Mouse (Mus musculus) forebrain, embryonic 10.5 days (tissue): ENCODE data around the gene Pxn. TPM values are rescaled to one million over a fixed set of nuclear protein-coding genes. Genes with fewer than 3 reads are reported as not detected.

Source experiments
- DNase-seq: peaks from one replicate; pipeline ENCODE4 v3.0.0-alpha.2; 2017; ENCODE audit warnings: low spot score; ENCODE audit errors: extremely low spot score
- H3K27ac ChIP-seq: fragments of 300-500 bp; sonication (generic); 2 replicates; pipeline ENCODE4 v1.5.1; 2016; ENCODE audit warnings: mild to moderate bottlenecking
- H3K27me3 ChIP-seq: fragments of 300-500 bp; sonication (generic); 2 replicates; pipeline ENCODE4 v1.6.1; 2016; ENCODE audit warnings: mild to moderate bottlenecking; ENCODE audit not compliant: poor library complexity, severe bottlenecking
- H3K36me3 ChIP-seq: fragments of 300-500 bp; sonication (generic); replicated peaks from 2 replicates; pipeline ENCODE4 v1.6.1; 2016; ENCODE audit warnings: mild to moderate bottlenecking, moderate library complexity
- H3K4me1 ChIP-seq: fragments of 300-500 bp; sonication (generic); 2 replicates; pipeline ENCODE4 v1.6.1; 2016
- H3K4me3 ChIP-seq: fragments of 300-500 bp; sonication (generic); 2 replicates; pipeline ENCODE4 v1.5.1; 2016; ENCODE audit warnings: mild to moderate bottlenecking, moderate library complexity
- H3K9me3 ChIP-seq: fragments of 300-500 bp; sonication (generic); 2 replicates; pipeline ENCODE4 v1.6.1; 2016; ENCODE audit warnings: mild to moderate bottlenecking, moderate library complexity
- WGBS: fragments of 180-500 bp; shearing (Covaris S2); methylation state at CpG from one replicate; pipeline ENCODE4 v1.1.7; 2016; 5-methylcytosine and 5-hydroxymethylcytosine counted together
- polyA plus RNA-seq: library from polyadenylated mRNA; unstranded; fragments of >200 nt; fragmentation: Nextera tagmentation; extraction: Ambion mirVana; gene quantifications from 2 replicates; pipeline ENCODE4 v1.2.1, GENCODE M21; 2016

Pxn gene
- polyA plus RNA-seq, 1 experiment from 2014 or later, result 34.3 TPM

GRCm38 (mm10) chr5:115543509-115544253, 37.2 kb downstream of the Pxn start:
- peak overlapping the region; percentile 9; the same call in 1 of the 2 replicates for H3K4me3 ChIP-seq
- H3K9me3 ChIP-seq, result no peaks in the 10 kb centered on the region
- DNase-seq, result no peak
- H3K27me3 ChIP-seq, result no peaks in the 10 kb centered on the region
- peaks cover 64% of the 10 kb centered on the region for H3K4me1 ChIP-seq
- 71% methylated on average over 17 of the region's 17 CpGs for WGBS
- peak overlapping the region; percentile 60 for H3K27ac ChIP-seq
- H3K36me3 ChIP-seq, result peaks cover 45% of the 10 kb centered on the region

- H3K36me3 ChIP-seq, result peaks cover 56% of the 10 kb centered on the region
- H3K27ac ChIP-seq, result peak overlapping the region; percentile 60; the same call in 1 of the 2 replicates
- WGBS, result 57% methylated on average over 18 of the region's 18 CpGs
- no peaks in the 10 kb centered on the region for H3K27me3 ChIP-seq
- peaks cover 58% of the 10 kb centered on the region for H3K4me1 ChIP-seq
- no peak overlapping the region for H3K4me3 ChIP-seq
- no peak for DNase-seq
- H3K9me3 ChIP-seq, result no peaks in the 10 kb centered on the region
These were observed 38.2 kb downstream of the Pxn start for GRCm38 (mm10) chr5:115544655-115545185.

GRCm38 (mm10) chr5:115545636-115546035, 39.2 kb downstream of the Pxn start:
- WGBS, result 93% methylated on average over 14 of the region's 14 CpGs
- DNase-seq, result no peak
- H3K4me3 ChIP-seq, result no peak overlapping the region
- no peaks in the 10 kb centered on the region for H3K27me3 ChIP-seq
- peaks cover 63% of the 10 kb centered on the region for H3K4me1 ChIP-seq
- no peaks in the 10 kb centered on the region for H3K9me3 ChIP-seq
- H3K27ac ChIP-seq, result no peak overlapping the region
- peaks cover 63% of the 10 kb centered on the region for H3K36me3 ChIP-seq

GRCm38 (mm10) chr5:115546536-115546935, 40.1 kb downstream of the Pxn start:
- no peak for DNase-seq
- peaks cover 71% of the 10 kb centered on the region for H3K4me1 ChIP-seq
- H3K27me3 ChIP-seq, result no peaks in the 10 kb centered on the region
- peak overlapping the region; percentile 77 for H3K27ac ChIP-seq
- no peaks in the 10 kb centered on the region for H3K9me3 ChIP-seq
- 65% methylated on average over 11 of the region's 11 CpGs for WGBS
- H3K36me3 ChIP-seq, result peaks cover 68% of the 10 kb centered on the region
- no peak overlapping the region for H3K4me3 ChIP-seq

DNA sequence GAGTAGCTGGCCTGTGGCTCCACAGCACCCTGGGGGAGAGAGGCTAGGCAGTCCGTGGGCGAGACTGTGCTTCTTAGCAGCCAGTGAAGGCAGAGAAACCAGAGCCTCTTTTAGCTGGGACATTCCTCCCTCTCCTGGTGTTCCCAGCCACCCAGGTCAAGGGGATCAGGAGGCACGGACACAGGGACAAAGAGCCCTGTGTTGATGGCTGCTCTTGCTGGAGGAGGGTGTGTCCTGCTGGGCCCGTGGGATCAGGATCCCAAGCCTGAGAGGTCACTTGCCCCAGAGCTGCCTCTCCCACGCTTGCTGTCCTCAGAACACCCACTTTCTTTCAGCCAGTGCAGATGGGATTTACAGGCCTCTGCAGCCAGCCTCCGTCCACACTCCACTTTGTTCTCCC, 40.5 kb downstream of the Pxn start:
- peaks cover 74% of the 10 kb centered on the region for H3K4me1 ChIP-seq

DNA sequence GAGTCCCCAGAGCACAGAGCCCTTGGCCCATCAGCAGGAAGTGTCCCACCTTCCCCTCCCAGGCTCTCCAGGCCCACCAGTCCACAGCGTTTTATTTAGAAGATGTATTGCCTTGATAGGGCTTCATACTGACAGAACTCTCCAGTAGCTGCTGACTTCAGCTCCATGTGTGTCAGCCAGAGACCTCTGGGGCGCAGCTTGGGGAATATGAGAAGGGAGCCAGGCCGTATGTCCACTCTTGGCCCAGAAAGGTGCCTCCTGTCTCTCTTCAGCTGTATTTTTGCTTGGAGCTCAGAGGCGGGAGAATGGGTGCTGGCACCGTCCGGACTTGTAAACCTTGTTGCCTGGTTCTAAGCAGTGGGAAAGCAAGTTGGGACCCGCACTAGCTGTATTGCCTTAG, 40.9 kb downstream of the Pxn start:
- peaks cover 70% of the 10 kb centered on the region for H3K4me1 ChIP-seq
- H3K9me3 ChIP-seq, result no peaks in the 10 kb centered on the region
- peaks cover 77% of the 10 kb centered on the region for H3K36me3 ChIP-seq
- WGBS, result 84% methylated on average over 7 of the region's 7 CpGs
- H3K27ac ChIP-seq, result peak overlapping the region; percentile 77
- no peak for DNase-seq
- H3K27me3 ChIP-seq, result no peaks in the 10 kb centered on the region
- no peak overlapping the region for H3K4me3 ChIP-seq

More for the DNA sequence above, 40.5 kb downstream of the Pxn start:
- no peaks in the 10 kb centered on the region for H3K9me3 ChIP-seq
- H3K36me3 ChIP-seq, result peaks cover 72% of the 10 kb centered on the region
- no peak overlapping the region for H3K4me3 ChIP-seq
- H3K27ac ChIP-seq, result peak overlapping the region; percentile 77
- no peaks in the 10 kb centered on the region for H3K27me3 ChIP-seq
- 20% methylated on average over 6 of the region's 6 CpGs for WGBS
- DNase-seq, result no peak

GRCm38 (mm10) chr5:115548501-115549285, 42.2 kb downstream of the Pxn start:
- Histone ChIP-seq H3K9me3 (no peaks in the 10 kb centered on the region), H3K4me3 (no peak overlapping the region), H3K4me1 (peaks cover 57% of the 10 kb centered on the region), H3K27ac (no peak overlapping the region), H3K27me3 (no peaks in the 10 kb centered on the region), H3K36me3 (peaks cover 89% of the 10 kb centered on the region)
- 91% methylated on average over 18 of the region's 18 CpGs for WGBS
- no peak for DNase-seq

GRCm38 (mm10) chr5:115550482-115551005, 44.1 kb downstream of the Pxn start:
- H3K9me3 ChIP-seq, result no peaks in the 10 kb centered on the region
- 0 out of 2 replicates have a peak overlapping the region, but pooled peaks have one; percentile 21 for H3K27ac ChIP-seq
- H3K4me1 ChIP-seq, result peaks cover 39% of the 10 kb centered on the region
- no peak for DNase-seq
- no peaks in the 10 kb centered on the region for H3K27me3 ChIP-seq
- peaks cover 88% of the 10 kb centered on the region for H3K36me3 ChIP-seq
- no peak overlapping the region for H3K4me3 ChIP-seq
- 83% methylated on average over 11 of the region's 11 CpGs for WGBS

DNA sequence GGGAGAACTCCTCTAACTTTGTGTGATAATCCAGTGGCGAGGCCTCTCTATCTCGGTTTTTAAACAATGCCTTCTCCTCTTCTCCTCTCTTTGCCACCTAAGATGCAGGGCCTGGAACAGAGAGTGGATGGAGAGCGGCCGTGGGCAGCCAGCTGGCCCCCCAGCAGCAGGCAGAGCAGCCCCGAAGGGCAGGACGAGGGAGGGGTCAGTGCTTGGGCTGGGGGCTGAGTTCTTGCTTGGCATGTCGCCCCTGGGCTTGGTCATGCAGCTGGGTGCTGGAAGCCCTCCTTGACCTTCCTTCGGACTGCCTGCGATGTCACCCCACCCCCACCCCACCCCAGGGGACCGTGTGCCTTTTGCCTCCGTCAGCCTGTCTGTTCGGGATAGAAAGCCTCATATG, 44.9 kb downstream of the Pxn start:
- H3K27me3 ChIP-seq, result no peaks in the 10 kb centered on the region
- H3K4me3 ChIP-seq, result no peak overlapping the region
- H3K36me3 ChIP-seq, result peaks cover 79% of the 10 kb centered on the region
- no peak for DNase-seq
- H3K4me1 ChIP-seq, result peaks cover 34% of the 10 kb centered on the region
- H3K27ac ChIP-seq, result 0 out of 2 replicates have a peak overlapping the region, but pooled peaks have one; percentile 15
- H3K9me3 ChIP-seq, result no peaks in the 10 kb centered on the region
- WGBS, result 80% methylated on average over 12 of the region's 12 CpGs

DNA sequence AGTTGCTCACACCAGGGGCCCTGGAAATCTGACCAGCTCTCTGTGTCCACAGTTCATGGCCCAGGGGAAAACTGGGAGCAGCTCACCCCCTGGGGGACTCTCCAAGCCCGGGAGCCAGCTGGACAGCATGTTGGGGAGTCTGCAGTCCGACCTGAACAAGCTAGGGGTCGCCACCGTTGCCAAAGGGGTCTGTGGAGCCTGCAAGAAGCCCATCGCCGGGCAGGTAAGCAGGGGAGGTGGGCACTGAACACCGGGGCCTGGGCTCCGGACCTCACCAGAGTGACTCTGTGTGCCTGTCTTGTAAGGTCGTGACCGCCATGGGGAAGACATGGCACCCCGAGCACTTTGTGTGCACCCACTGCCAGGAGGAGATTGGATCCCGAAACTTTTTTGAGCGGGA, 45.3 kb downstream of the Pxn start:
- H3K4me3 ChIP-seq, result no peak overlapping the region
- H3K9me3 ChIP-seq, result no peaks in the 10 kb centered on the region
- 82% methylated on average over 13 of the region's 13 CpGs for WGBS
- no peak overlapping the region for H3K27ac ChIP-seq
- DNase-seq, result no peak
- peaks cover 30% of the 10 kb centered on the region for H3K4me1 ChIP-seq
- no peaks in the 10 kb centered on the region for H3K27me3 ChIP-seq
- H3K36me3 ChIP-seq, result peaks cover 76% of the 10 kb centered on the region

DNA sequence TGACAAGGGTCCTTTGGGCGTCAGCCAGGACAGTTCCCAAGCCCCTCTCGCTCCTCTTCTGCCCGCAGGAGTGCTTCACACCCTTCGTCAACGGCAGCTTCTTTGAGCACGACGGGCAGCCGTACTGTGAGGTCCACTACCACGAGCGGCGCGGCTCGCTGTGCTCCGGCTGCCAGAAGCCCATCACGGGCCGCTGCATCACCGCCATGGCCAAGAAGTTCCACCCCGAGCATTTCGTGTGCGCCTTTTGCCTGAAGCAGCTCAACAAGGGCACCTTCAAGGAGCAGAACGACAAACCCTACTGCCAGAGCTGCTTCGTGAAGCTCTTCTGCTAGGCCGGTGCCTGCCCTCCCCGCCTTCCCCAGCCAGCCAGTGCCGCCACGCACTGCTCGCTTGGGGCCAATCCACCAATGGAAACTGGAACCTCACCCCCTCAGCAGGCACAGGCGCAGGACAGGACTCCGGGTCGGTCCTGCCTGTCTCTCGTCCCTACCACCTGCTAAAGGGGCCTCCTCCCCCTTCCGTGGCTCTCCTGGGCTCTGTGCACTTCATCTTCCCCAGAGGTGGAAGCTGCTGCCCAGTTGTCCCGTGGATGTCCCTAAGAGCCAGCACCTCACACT, 47.4 kb downstream of the Pxn start:
- Histone ChIP-seq H3K36me3 (peaks cover 55% of the 10 kb centered on the region), H3K9me3 (no peaks in the 10 kb centered on the region), H3K27me3 (no peaks in the 10 kb centered on the region), H3K27ac (no peak overlapping the region), H3K4me1 (peaks cover 20% of the 10 kb centered on the region), H3K4me3 (no peak overlapping the region)
- DNase-seq, result no peak
- 90% methylated on average over 33 of the region's 33 CpGs for WGBS

GRCm38 (mm10) chr5:115554536-115555291, 48.2 kb downstream of the Pxn start:
- H3K27ac ChIP-seq, result no peak overlapping the region
- WGBS, result 93% methylated on average over 18 of the region's 18 CpGs
- peaks cover 47% of the 10 kb centered on the region for H3K36me3 ChIP-seq
- no peaks in the 10 kb centered on the region for H3K27me3 ChIP-seq
- DNase-seq, result no peak
- no peak overlapping the region for H3K4me3 ChIP-seq
- H3K4me1 ChIP-seq, result peaks cover 20% of the 10 kb centered on the region
- no peaks in the 10 kb centered on the region for H3K9me3 ChIP-seq
